Mouse (Mus musculus): ENCODE measurements around the gene Gja4.

DNA sequence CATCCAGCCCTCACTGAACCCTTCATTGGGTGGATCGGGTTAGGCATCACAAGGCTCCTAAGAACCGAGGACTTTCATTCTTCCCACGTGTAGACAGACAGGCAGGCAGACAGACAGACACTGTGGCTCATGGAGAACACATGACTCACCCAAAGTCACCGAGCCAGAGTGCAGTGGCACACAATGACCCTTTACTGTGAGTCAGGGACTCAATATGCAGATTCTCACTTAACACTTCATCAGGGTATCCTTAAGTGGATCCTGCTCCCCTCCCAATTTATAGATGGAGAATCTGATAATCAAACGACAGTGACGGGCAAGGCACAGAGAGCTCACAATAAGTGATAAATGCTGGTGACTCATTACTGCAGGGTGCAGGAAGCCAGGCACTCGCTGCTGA lies 13.4 kb upstream of the Gja4 start:
- TF ChIP-seq MAX (IDR thresholded peaks at IDR 0.05; ENCODE audit: low read length) (no peak), MEF2A (IDR thresholded peaks at IDR 0.05; ENCODE audit: borderline replicate concordance, low read depth, low read length) (no peak), EP300 (IDR thresholded peaks at IDR 0.05; ENCODE audit: low read length) (no peak), CTCF (conservative IDR thresholded peaks at IDR 0.05 in 1 of 2, IDR thresholded peaks at IDR 0.05 in 1 of 2; ENCODE audit: low read depth in 2 of 2, low read length in 2 of 2) (no peak), TCF12 (IDR thresholded peaks at IDR 0.05; ENCODE audit: low read depth, low read length) (no peak)
